Mouse (Mus musculus) stomach, postnatal 0 days (tissue): Measurements from ENCODE around the gene Fbxo5. TPM values are rescaled to one million over a fixed set of nuclear protein-coding genes. Genes with fewer than 3 reads are reported as not detected.

Experiments
- ATAC-seq: fragments of 200-750 bp; cut with Nextera tagmentation; 2 replicates; pipeline ENCODE4 v1.8.0; 2017; ENCODE audit not compliant: low FRiP score, low TSS enrichment
- DNase-seq: peaks from one replicate; pipeline ENCODE4 v3.0.0-alpha.2; 2016; ENCODE audit warnings: low spot score
- H3K27ac ChIP-seq: fragments of 300-500 bp; sonication (generic); replicated peaks from 2 replicates; pipeline ENCODE4 v1.5.1; 2014; ENCODE audit warnings: mild to moderate bottlenecking, control low read depth
- H3K27me3 ChIP-seq: fragments of 300-500 bp; sonication (generic); 2 replicates; pipeline ENCODE4 v1.6.1; 2014; ENCODE audit warnings: low read length; ENCODE audit not compliant: control insufficient read depth, insufficient read depth
- H3K36me3 ChIP-seq: fragments of 300-500 bp; sonication (generic); 2 replicates; pipeline ENCODE4 v1.6.1; 2014; ENCODE audit warnings: low read length, mixed read lengths; ENCODE audit not compliant: control insufficient read depth, insufficient read depth
- H3K4me1 ChIP-seq: fragments of 300-500 bp; sonication (generic); replicated peaks from 2 replicates; pipeline ENCODE4 v1.6.1; 2014; ENCODE audit warnings: antibody characterized with exemption; ENCODE audit not compliant: control insufficient read depth, insufficient read depth
- H3K4me2 ChIP-seq: fragments of 300-500 bp; sonication (generic); replicated peaks from 2 replicates; pipeline ENCODE4 v1.6.1; 2014; ENCODE audit warnings: low read depth, mild to moderate bottlenecking, control low read depth, moderate library complexity
- H3K4me3 ChIP-seq: fragments of 300-500 bp; sonication (generic); 2 replicates; pipeline ENCODE4 v1.5.1; 2014; ENCODE audit warnings: low read depth, low read length, control low read depth
- H3K9ac ChIP-seq: fragments of 300-500 bp; sonication (generic); 2 replicates; pipeline ENCODE4 v1.6.1; 2014; ENCODE audit warnings: mild to moderate bottlenecking, low read length, control low read depth, mixed read lengths
- H3K9me3 ChIP-seq: fragments of 300-500 bp; sonication (generic); 2 replicates; pipeline ENCODE4 v1.6.1; 2016; ENCODE audit warnings: low read length; ENCODE audit not compliant: control insufficient read depth
- CTCF ChIP-seq: IDR thresholded peaks from 2 replicates; pipeline ENCODE4 v1.5.1; 2016; ENCODE audit warnings: antibody characterized with exemption, low read depth, mild to moderate bottlenecking, moderate library complexity
- EP300 ChIP-seq: optimal IDR thresholded peaks from 2 replicates; pipeline ENCODE3; 2016; ENCODE audit warnings: antibody characterized with exemption
- WGBS: fragments of 180-500 bp; shearing (Covaris S2); extraction: QIAGEN DNeasy Blood & Tissue Kit; methylation state at CpG from one replicate; pipeline ENCODE4 v1.1.7; 2014; 5-methylcytosine and 5-hydroxymethylcytosine counted together
- polyA plus RNA-seq: library from polyadenylated mRNA; unstranded; fragments of >200 nt; fragmentation: Nextera tagmentation; extraction: Ambion mirVana; gene quantifications from 2 replicates; pipeline ENCODE4 v1.2.1, GENCODE M21; 2015

Fbxo5 gene
- polyA plus RNA-seq, 1 experiment from 2014 or later, result 15.8 TPM

- no peaks in the 10 kb centered on the region for H3K27me3 ChIP-seq
- H3K4me3 ChIP-seq, result peak within 1 kb of the TSS; percentile 84
- no peaks in the 10 kb centered on the region for H3K9me3 ChIP-seq
- peak within 1 kb of the TSS; percentile 95 for H3K9ac ChIP-seq
- under 1% methylated on average over 47 of the region's 47 CpGs for WGBS
- TF ChIP-seq EP300 (no peak), CTCF (peak; percentile 52)
- H3K27ac ChIP-seq, result peak within 1 kb of the TSS; percentile 95
- peaks cover 6% of the 10 kb centered on the region; the same call in 1 of the 2 replicates for H3K4me1 ChIP-seq
- H3K4me2 ChIP-seq, result peak within 1 kb of the TSS; percentile 77
- DNase-seq (peak; percentile 99), ATAC-seq (peak; percentile 98)
- no peaks in the 10 kb centered on the region for H3K36me3 ChIP-seq
These were observed 18.5 kb upstream of the Fbxo5 start, which contains the start of gene Mtrf1l for GRCm38 (mm10) chr10:5823740-5824491. Gene Mtrf1l, minus strand, starts transcription at chr10:5823910.

- peaks cover 6% of the 10 kb centered on the region; the same call in 1 of the 2 replicates for H3K4me1 ChIP-seq
- H3K9me3 ChIP-seq, result no peaks in the 10 kb centered on the region
- TF ChIP-seq EP300, result no peak
- no peak for TF ChIP-seq CTCF
- peak overlapping the region; percentile 64 for H3K4me2 ChIP-seq
- ATAC-seq, result peak; percentile 18
- no peaks in the 10 kb centered on the region for H3K36me3 ChIP-seq
- H3K27ac ChIP-seq, result peak overlapping the region; percentile 95
- no peak for DNase-seq
- peak overlapping the region; percentile 84 for H3K4me3 ChIP-seq
- H3K9ac ChIP-seq, result peak overlapping the region; percentile 95
- no peaks in the 10 kb centered on the region for H3K27me3 ChIP-seq
- under 1% methylated on average over 36 of the region's 37 CpGs for WGBS
These were observed 17.9 kb upstream of the Fbxo5 start for GRCm38 (mm10) chr10:5823291-5823739.

GRCm38 (mm10) chr10:5818772-5819171 is 13.4 kb upstream of the Fbxo5 start:
- no peak overlapping the region for H3K27ac ChIP-seq
- DNase-seq (no peak), ATAC-seq (no peak)
- no peak overlapping the region for H3K9ac ChIP-seq
- no peak overlapping the region for H3K4me2 ChIP-seq
- peaks cover 12% of the 10 kb centered on the region for H3K36me3 ChIP-seq
- H3K9me3 ChIP-seq, result no peaks in the 10 kb centered on the region
- peaks cover 6% of the 10 kb centered on the region; the same call in 1 of the 2 replicates for H3K4me1 ChIP-seq
- TF ChIP-seq EP300 (no peak), CTCF (no peak)
- 77% methylated on average over 3 of the region's 3 CpGs for WGBS
- H3K27me3 ChIP-seq, result no peaks in the 10 kb centered on the region
- no peak overlapping the region for H3K4me3 ChIP-seq

- DNase-seq (no peak), ATAC-seq (no peak)
- WGBS, result 100% methylated on average over 2 of the region's 2 CpGs
- H3K36me3 ChIP-seq, result peaks cover 19% of the 10 kb centered on the region
- no peak for TF ChIP-seq CTCF
- TF ChIP-seq EP300, result no peak
- H3K4me2 ChIP-seq, result no peak overlapping the region
- H3K4me1 ChIP-seq, result no peaks in the 10 kb centered on the region
- H3K27me3 ChIP-seq, result no peaks in the 10 kb centered on the region
- H3K27ac ChIP-seq, result no peak overlapping the region
- no peak overlapping the region for H3K9ac ChIP-seq
- H3K9me3 ChIP-seq, result no peaks in the 10 kb centered on the region
- H3K4me3 ChIP-seq, result no peak overlapping the region
These were observed 10.6 kb upstream of the Fbxo5 start for GRCm38 (mm10) chr10:5815968-5816367.

- H3K4me3 ChIP-seq, result no peak overlapping the region
- H3K4me2 ChIP-seq, result no peak overlapping the region
- no peaks in the 10 kb centered on the region for H3K4me1 ChIP-seq
- no peak overlapping the region for H3K27ac ChIP-seq
- DNase-seq, result no peak
- H3K9ac ChIP-seq, result no peak overlapping the region
- H3K36me3 ChIP-seq, result peaks cover 19% of the 10 kb centered on the region
- no peaks in the 10 kb centered on the region for H3K9me3 ChIP-seq
- 90% methylated on average over 11 of the region's 11 CpGs for WGBS
- ATAC-seq, result no peak
- TF ChIP-seq EP300, result no peak
- TF ChIP-seq CTCF, result no peak
- H3K27me3 ChIP-seq, result no peaks in the 10 kb centered on the region
These were observed 8.3 kb upstream of the Fbxo5 start for GRCm38 (mm10) chr10:5813724-5814123.

- H3K27ac ChIP-seq, result peak overlapping the region; percentile 58
- WGBS, result 52% methylated on average over 2 of the region's 2 CpGs
- H3K9ac ChIP-seq, result no peak overlapping the region
- H3K4me2 ChIP-seq, result no peak overlapping the region
- H3K9me3 ChIP-seq, result no peaks in the 10 kb centered on the region
- H3K36me3 ChIP-seq, result no peaks in the 10 kb centered on the region; the same call in 1 of the 2 replicates
- no peaks in the 10 kb centered on the region for H3K27me3 ChIP-seq
- TF ChIP-seq CTCF, result no peak
- TF ChIP-seq EP300, result no peak
- ATAC-seq, result no peak; the same call in 1 of the 2 replicates
- H3K4me1 ChIP-seq, result 0 out of 2 replicates have a peak, but pooled peaks cover 4% of the 10 kb centered on the region
- no peak overlapping the region for H3K4me3 ChIP-seq
- no peak for DNase-seq
These were observed 2.3 kb upstream of the Fbxo5 start for GRCm38 (mm10) chr10:5807683-5808082.
